Mouse (Mus musculus) midbrain, embryonic 14.5 days (tissue): ENCODE measurements around the gene Mapk12. TPM values are rescaled to one million over a fixed set of nuclear protein-coding genes. Genes with fewer than 3 reads are reported as not detected.

Source experiments
- ATAC-seq: fragments of 200-750 bp; cut with Nextera tagmentation; 2 replicates; pipeline ENCODE4 v1.8.0; 2017; ENCODE audit warnings: moderate number of reproducible peaks, moderate library complexity; ENCODE audit not compliant: low FRiP score, low TSS enrichment
- DNase-seq: peaks from one replicate; pipeline ENCODE4 v3.0.0-alpha.2; 2015
- H3K27ac ChIP-seq: fragments of 300-500 bp; sonication (generic); replicated peaks from 2 replicates; pipeline ENCODE4 v1.5.1; 2014; ENCODE audit warnings: mild to moderate bottlenecking, low read depth, low read length, moderate library complexity
- H3K27me3 ChIP-seq: fragments of 300-500 bp; sonication (generic); 2 replicates; pipeline ENCODE4 v1.6.1; 2014; ENCODE audit warnings: low read length, control low read depth, mixed read lengths; ENCODE audit not compliant: control insufficient read depth, insufficient read depth
- H3K36me3 ChIP-seq: fragments of 300-500 bp; sonication (generic); 2 replicates; pipeline ENCODE4 v1.6.1; 2014; ENCODE audit warnings: low read length, control low read depth; ENCODE audit not compliant: control insufficient read depth, insufficient read depth
- H3K4me1 ChIP-seq: fragments of 300-500 bp; sonication (generic); 2 replicates; pipeline ENCODE4 v1.6.1; 2014; ENCODE audit warnings: mild to moderate bottlenecking, antibody characterized with exemption, low read length, control low read depth; ENCODE audit not compliant: control insufficient read depth, insufficient read depth
- H3K4me2 ChIP-seq: fragments of 300-500 bp; sonication (generic); 2 replicates; pipeline ENCODE4 v1.6.1; 2014; ENCODE audit warnings: mild to moderate bottlenecking, low read length, moderate library complexity
- H3K4me3 ChIP-seq: fragments of 300-500 bp; sonication (generic); replicated peaks from 2 replicates; pipeline ENCODE4 v1.5.1; 2014; ENCODE audit warnings: low read depth, low read length
- H3K9ac ChIP-seq: fragments of 300-500 bp; sonication (generic); replicated peaks from 2 replicates; pipeline ENCODE4 v1.6.1; 2014; ENCODE audit warnings: mild to moderate bottlenecking, low read length, moderate library complexity
- H3K9me3 ChIP-seq: fragments of 300-500 bp; sonication (generic); 2 replicates; pipeline ENCODE4 v1.6.1; 2016; ENCODE audit warnings: low read length, control low read depth, mixed read lengths; ENCODE audit not compliant: control insufficient read depth
- WGBS: fragments of 180-500 bp; shearing (Covaris S2); extraction: QIAGEN DNeasy Blood & Tissue Kit; methylation state at CpG from one replicate; pipeline ENCODE4 v1.1.7; 2014; 5-methylcytosine and 5-hydroxymethylcytosine counted together
- polyA plus RNA-seq: library from polyadenylated mRNA; unstranded; fragments of >200 nt; fragmentation: Nextera tagmentation; extraction: Ambion mirVana; gene quantifications from 2 replicates; pipeline ENCODE4 v1.2.1, GENCODE M21; 2014

Gene Mapk12
- polyA plus RNA-seq, 1 experiment from 2014 or later = 4.1 TPM

DNA sequence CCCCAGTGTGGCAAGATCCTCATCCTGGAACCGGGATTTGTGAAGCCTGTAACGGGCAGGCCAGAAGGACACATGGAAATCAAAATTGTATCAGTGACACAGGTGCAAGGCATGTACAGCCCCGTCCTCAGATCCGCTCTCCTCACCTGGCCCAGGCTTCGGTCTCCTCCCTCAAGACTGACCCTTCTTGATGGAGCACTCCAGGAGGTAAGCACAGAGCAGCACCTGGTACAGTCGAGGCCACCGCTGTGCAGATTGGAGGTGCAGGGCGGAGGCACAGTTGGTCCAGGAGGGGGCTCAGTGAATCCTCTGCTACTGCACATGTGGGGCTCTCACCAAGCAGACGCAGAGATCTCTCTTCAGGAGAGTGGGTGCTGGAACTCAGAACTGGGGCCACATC, 15.2 kb downstream of the Mapk12 start:
- Histone ChIP-seq H3K27me3 (no peaks in the 10 kb centered on the region), H3K36me3 (peaks cover 8% of the 10 kb centered on the region; the same call in 1 of the 2 replicates), H3K4me2 (no peak overlapping the region), H3K4me3 (no peak overlapping the region), H3K9ac (no peak overlapping the region), H3K4me1 (peaks cover 40% of the 10 kb centered on the region), H3K9me3 (no peaks in the 10 kb centered on the region), H3K27ac (no peak overlapping the region)
- ATAC-seq = no peak
- no peak for DNase-seq
- WGBS = 94% methylated on average over 9 of the region's 9 CpGs

DNA sequence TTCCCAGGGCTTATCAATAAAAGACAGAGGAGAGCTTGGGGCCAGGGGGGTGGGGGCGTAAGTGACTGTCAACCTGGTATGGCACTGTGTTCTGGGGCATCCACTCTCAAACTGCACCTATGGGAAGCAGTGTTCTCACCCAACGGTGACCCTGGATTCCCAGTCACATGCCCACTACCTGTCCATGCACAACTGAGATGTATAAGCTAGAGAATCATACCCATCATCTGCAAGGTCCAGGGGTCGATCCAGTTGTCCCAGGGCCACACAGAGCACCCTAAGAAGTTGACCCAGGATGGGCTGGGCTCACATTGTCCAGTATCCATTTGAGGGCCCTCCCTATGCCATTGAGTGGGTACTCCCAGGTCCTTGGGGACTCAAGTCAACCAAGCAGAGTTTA, 16.2 kb downstream of the Mapk12 start:
- Histone ChIP-seq H3K9me3 (no peaks in the 10 kb centered on the region), H3K4me3 (no peak overlapping the region), H3K9ac (no peak overlapping the region), H3K36me3 (peaks cover 16% of the 10 kb centered on the region; the same call in 1 of the 2 replicates), H3K27me3 (no peaks in the 10 kb centered on the region), H3K4me2 (no peak overlapping the region; the same call in 1 of the 2 replicates), H3K4me1 (peaks cover 46% of the 10 kb centered on the region), H3K27ac (no peak overlapping the region)
- ATAC-seq (no peak), DNase-seq (no peak)
- WGBS = 92% methylated on average over 3 of the region's 3 CpGs

DNA sequence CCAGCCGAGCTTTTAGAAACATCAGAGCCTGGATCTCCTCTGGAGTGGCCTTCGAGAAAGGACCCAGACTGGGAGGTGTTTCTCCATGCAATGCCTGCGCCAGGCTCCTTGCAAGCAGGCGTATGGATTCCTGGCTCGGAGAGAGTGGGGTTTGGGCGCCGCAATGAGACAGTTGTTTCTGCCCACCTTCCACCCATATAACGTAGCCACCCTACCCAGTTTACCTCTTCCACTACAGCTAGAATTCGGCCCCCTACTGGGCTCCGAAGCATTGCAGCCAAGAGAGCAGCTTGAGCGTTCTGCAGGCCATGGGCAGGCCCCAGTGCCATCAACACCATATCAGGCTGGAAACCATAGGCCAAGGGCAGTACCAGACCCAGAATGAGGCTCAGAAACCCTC, 16.9 kb downstream of the Mapk12 start:
- peak overlapping the region; percentile 98 for H3K4me2 ChIP-seq
- H3K27ac ChIP-seq = peak overlapping the region; percentile 86
- WGBS = 39% methylated on average over 11 of the region's 11 CpGs
- peaks cover 42% of the 10 kb centered on the region for H3K4me1 ChIP-seq
- H3K4me3 ChIP-seq = peak overlapping the region; percentile 89
- H3K36me3 ChIP-seq = peaks cover 16% of the 10 kb centered on the region; the same call in 1 of the 2 replicates
- DNase-seq (peak; percentile 69), ATAC-seq (peak; percentile 5; the same call in 1 of the 2 replicates)
- no peaks in the 10 kb centered on the region for H3K9me3 ChIP-seq
- no peaks in the 10 kb centered on the region for H3K27me3 ChIP-seq
- peak overlapping the region; percentile 78 for H3K9ac ChIP-seq

DNA sequence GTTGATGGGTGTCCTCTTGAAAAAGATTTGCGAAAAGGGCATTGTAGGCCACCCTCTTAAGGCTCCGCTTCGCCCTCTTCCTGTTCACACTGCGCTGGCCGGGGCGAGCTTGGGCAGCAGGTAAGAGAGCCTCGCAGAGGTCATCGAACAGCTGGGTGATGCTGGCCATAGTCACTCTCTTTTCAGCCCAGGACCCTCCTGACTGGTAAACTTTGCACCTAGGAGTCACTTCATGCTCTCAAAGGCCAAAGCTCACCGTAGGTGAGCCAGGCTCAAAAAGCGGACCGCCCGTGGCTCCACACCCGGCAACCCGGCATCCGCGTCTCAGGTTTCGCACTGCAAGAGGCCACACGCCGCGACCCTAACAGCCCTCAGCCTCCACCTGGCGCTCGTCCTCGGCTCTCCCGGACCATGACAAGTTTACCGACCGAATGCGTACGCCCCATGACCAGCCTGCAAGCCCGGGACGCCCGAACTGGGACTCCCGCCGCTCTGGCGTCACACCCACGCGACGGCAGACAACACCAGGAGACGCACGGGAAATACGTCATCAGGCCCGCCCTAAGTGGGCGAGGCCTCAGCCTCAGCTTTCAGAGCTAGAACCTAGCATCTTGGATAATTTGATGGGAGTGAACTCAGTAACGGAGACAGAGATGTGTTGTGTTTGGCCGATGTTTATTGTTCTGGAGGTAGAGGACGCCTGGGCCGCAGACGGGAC, 17.7 kb downstream of the Mapk12 start, which contains the start of gene Tubgcp6:
Tubgcp6 (minus strand) TSS at position 464 of the 718 bp plus-strand sequence.
- Histone ChIP-seq H3K4me1 (peaks cover 38% of the 10 kb centered on the region), H3K4me3 (peak within 1 kb of the TSS; percentile 89), H3K4me2 (peak within 1 kb of the TSS; percentile 98), H3K9ac (peak within 1 kb of the TSS; percentile 78), H3K27ac (peak within 1 kb of the TSS; percentile 86), H3K27me3 (no peaks in the 10 kb centered on the region), H3K36me3 (peaks cover 19% of the 10 kb centered on the region; the same call in 1 of the 2 replicates), H3K9me3 (no peaks in the 10 kb centered on the region)
- DNase-seq = peak; percentile 99
- under 1% methylated on average over 47 of the region's 47 CpGs for WGBS
- peak; percentile 84 for ATAC-seq

DNA sequence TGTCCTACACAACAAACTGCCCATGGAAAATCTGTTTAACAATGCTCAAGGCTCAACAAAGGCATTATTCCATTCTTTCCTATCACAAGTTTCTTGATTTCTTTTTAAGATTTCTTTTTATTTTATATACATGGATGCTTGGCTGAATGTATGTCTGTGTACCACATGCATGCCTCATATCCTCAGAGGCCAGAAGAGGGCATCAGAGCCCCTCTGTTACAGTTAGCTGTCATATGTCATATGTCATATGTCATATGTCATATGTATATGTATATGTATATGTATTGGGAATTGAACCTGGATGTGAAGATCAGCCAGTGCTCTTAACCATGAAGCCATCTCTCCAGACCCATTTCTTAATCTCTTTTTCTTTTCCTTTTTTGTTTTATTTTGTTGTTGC, 22.5 kb downstream of the Mapk12 start:
- H3K4me3 ChIP-seq = no peak overlapping the region
- no peaks in the 10 kb centered on the region for H3K9me3 ChIP-seq
- H3K4me1 ChIP-seq = peaks cover 25% of the 10 kb centered on the region
- H3K27me3 ChIP-seq = no peaks in the 10 kb centered on the region
- ATAC-seq = no peak
- H3K36me3 ChIP-seq = peaks cover 46% of the 10 kb centered on the region
- DNase-seq = peak; percentile 41
- H3K27ac ChIP-seq = no peak overlapping the region
- H3K9ac ChIP-seq = no peak overlapping the region
- no peak overlapping the region for H3K4me2 ChIP-seq

DNA sequence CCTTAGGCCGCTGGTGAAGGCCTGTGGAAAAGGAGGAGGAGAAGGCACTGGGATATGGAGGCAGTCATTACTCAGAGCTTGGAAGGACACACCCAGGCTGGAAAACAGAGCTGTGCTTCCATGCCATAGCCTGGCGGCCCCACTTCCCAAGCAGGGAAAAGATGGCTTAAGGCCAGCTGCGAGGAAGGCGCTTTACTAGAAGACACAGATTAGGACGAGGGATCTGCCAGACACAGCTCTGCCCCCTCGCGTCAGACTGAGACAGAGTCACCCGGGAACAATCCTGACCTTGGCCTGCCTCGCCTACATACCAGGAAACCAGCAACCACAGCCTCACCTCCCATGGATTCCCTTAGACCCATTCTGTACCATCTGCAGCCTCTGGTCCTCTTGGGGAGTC, 30.4 kb downstream of the Mapk12 start:
- ATAC-seq = no peak
- 91% methylated on average over 9 of the region's 9 CpGs for WGBS
- H3K9ac ChIP-seq = no peak overlapping the region
- H3K36me3 ChIP-seq = peaks cover 93% of the 10 kb centered on the region
- no peaks in the 10 kb centered on the region for H3K27me3 ChIP-seq
- no peaks in the 10 kb centered on the region for H3K4me1 ChIP-seq
- H3K9me3 ChIP-seq = no peaks in the 10 kb centered on the region
- no peak overlapping the region for H3K27ac ChIP-seq
- DNase-seq = no peak
- H3K4me2 ChIP-seq = no peak overlapping the region
- H3K4me3 ChIP-seq = no peak overlapping the region

DNA sequence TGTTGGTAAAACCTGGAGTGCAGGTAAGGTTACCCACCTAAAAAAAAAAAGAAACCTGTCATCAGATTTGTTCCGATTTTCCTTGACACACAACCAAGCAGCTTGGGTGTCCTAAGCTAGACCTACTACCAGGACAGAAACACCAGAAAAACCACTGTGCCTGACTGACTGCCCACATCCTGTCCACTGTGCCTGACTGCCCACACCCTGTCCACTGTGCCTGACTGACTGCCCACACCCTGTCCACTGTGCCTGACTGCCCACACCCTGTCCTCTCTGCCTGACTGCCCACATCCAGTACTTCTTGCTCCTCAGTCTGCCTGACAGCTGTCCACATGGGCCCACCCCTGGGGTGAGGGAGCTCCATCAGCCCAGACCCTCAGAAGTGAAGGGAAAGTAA, 33.5 kb downstream of the Mapk12 start:
- no peak for ATAC-seq
- WGBS = 100% methylated on average over 1 of the region's 1 CpGs
- no peak overlapping the region for H3K27ac ChIP-seq
- H3K4me3 ChIP-seq = no peak overlapping the region
- H3K36me3 ChIP-seq = peaks cover 99% of the 10 kb centered on the region
- no peak overlapping the region for H3K9ac ChIP-seq
- no peaks in the 10 kb centered on the region for H3K27me3 ChIP-seq
- H3K4me1 ChIP-seq = no peaks in the 10 kb centered on the region
- no peak overlapping the region for H3K4me2 ChIP-seq
- DNase-seq = no peak
- no peaks in the 10 kb centered on the region for H3K9me3 ChIP-seq

DNA sequence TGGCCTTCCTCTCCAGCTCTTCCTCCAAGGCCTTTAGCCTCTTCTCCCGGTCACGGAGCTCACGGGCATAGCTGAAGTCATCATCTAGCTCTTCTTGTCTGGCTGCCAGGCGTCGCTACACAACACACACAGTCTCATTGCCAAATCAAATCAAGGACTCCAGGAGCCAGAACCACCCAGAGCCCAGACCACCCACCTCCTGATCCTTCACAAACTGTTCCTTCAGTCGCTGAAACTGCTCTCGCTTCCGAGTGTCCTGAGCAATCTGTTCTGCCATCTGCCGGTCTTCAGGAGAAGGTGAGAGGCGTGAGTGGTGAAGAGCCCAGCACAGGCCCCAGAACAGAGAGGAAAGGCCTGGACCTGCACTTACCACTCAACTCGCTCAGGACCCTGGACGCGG, 34.4 kb downstream of the Mapk12 start:
- Histone ChIP-seq H3K9me3 (no peaks in the 10 kb centered on the region), H3K4me3 (no peak overlapping the region), H3K27ac (no peak overlapping the region), H3K4me2 (no peak overlapping the region), H3K27me3 (no peaks in the 10 kb centered on the region), H3K4me1 (no peaks in the 10 kb centered on the region), H3K9ac (no peak overlapping the region), H3K36me3 (peaks cover 99% of the 10 kb centered on the region)
- no peak for DNase-seq
- ATAC-seq = no peak
- WGBS = 90% methylated on average over 13 of the region's 13 CpGs

DNA sequence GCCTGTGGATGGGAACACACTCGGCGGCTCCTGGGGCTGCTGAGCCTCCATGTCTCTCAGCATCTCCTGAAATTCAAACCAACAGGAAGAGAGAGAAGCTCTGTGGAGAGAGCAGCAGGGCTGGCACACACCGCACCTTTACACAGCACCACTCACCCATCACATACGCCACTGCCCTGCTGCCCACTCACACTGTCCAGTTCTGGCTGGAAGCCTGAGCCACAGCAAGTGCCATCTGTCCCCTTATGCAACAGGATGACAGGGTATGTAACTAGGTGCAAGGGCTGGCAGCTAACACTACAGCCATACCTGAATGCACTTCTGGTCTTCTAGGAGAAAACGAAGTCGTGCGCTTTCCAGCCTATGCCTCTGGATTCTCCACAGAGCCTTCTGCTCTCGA, 36.1 kb downstream of the Mapk12 start:
- Histone ChIP-seq H3K9ac (no peak overlapping the region), H3K9me3 (no peaks in the 10 kb centered on the region), H3K36me3 (peaks cover 99% of the 10 kb centered on the region), H3K4me1 (no peaks in the 10 kb centered on the region), H3K4me3 (no peak overlapping the region), H3K27ac (no peak overlapping the region), H3K27me3 (no peaks in the 10 kb centered on the region), H3K4me2 (no peak overlapping the region)
- 93% methylated on average over 8 of the region's 8 CpGs for WGBS
- DNase-seq (no peak), ATAC-seq (no peak)
